Mouse (Mus musculus) Patski (cell line): ENCODE data around the gene B4galt3. TPM values are rescaled to one million over a fixed set of nuclear protein-coding genes. Genes with fewer than 3 reads are reported as not detected.

Experiments
- ATAC-seq: fragments of 100-300 bp; one replicate; pipeline ENCODE4 v1.8.0; 2021
- CTCF ChIA-PET: fragments of 350-600 bp; sonication (Branson Sonifier 250); formaldehyde crosslinking; loops from one replicate; lab custom pipeline; 2022; ENCODE audit warnings: inconsistent platforms; lab: Charles Lee
- POLR2A ChIA-PET: fragments of 350-600 bp; sonication (Branson Sonifier 250); formaldehyde crosslinking; loops from one replicate; lab custom pipeline; 2022; ENCODE audit warnings: antibody characterized with exemption, inconsistent platforms; lab: Charles Lee
- DNase-seq: peaks from one replicate; pipeline ENCODE4 v3.0.0-alpha.2; 2011; ENCODE audit warnings: low read depth, low spot score
- H3K27me3 ChIP-seq: fragments of 371-371 bp; one replicate; pipeline ENCODE4 v1.5.1; 2021
- CTCF ChIP-seq: fragments of 100-300 bp; IDR thresholded peaks from one replicate; pipeline ENCODE4 v1.5.1; 2021
- in situ Hi-C: fragments of 300-500 bp; cut with MboI; formaldehyde crosslinking; loops from 3 replicates; pipeline ENCODE4 v1.11.1; 2018; ENCODE audit warnings: low pct_unique_long_range_greater_than_20kb, mixed read lengths
- polyA plus RNA-seq: library from polyadenylated mRNA; unstranded; gene quantifications from one replicate; pipeline ENCODE4 v1.2.3, GENCODE M21; 2021

The B4galt3 gene
- polyA plus RNA-seq, 1 experiment from 2014 or later, result 57.5 TPM

- in situ Hi-C loops, result loop anchor here (25.0 kb wide), 1 partner anchor 384 kb away; the partner anchor contains the start of genes Dusp12 and Gm26620
- no peak for TF ChIP-seq CTCF
- ChIA-PET CTCF (interaction anchor here (1.0 to 3.2 kb wide), 4 partner anchors 10 to 160 kb away, joined by 3 to 17 read pairs (median 4); partner anchors contain the start of gene Ppox), POLR2A (interaction anchor here (0.5 to 2.2 kb wide), 2 partner anchors 16 to 193 kb away, joined by 4 to 13 read pairs; partner anchors contain the start of gene Usp21)
- no peak for DNase-seq
- H3K27me3 ChIP-seq, result no peaks in the 10 kb centered on the region
- ATAC-seq, result no peak
Measured at GRCm38 (mm10) chr1:171271196-171271595, 1.1 kb downstream of the B4galt3 start.

GRCm38 (mm10) chr1:171271622-171272021 lies 1.5 kb downstream of the B4galt3 start:
- no peak for ATAC-seq
- in situ Hi-C loops, result loop anchor here (25.0 kb wide), 1 partner anchor 384 kb away; the partner anchor contains the start of genes Dusp12 and Gm26620
- DNase-seq, result no peak
- ChIA-PET CTCF (interaction anchor here (1.0 to 3.2 kb wide), 2 partner anchors 10 to 14 kb away, joined by 3 to 17 read pairs; partner anchors contain the start of gene Ppox), POLR2A (interaction anchor here (0.8 to 2.2 kb wide), 3 partner anchors 10 to 108 kb away, joined by 3 to 13 read pairs (median 5); partner anchors contain the start of genes Ppox and Usp21)
- TF ChIP-seq CTCF, result no peak
- H3K27me3 ChIP-seq, result no peaks in the 10 kb centered on the region

- ATAC-seq, result no peak
- CTCF ChIA-PET, result interaction anchor here (3.2 kb wide), 1 partner anchor 9 kb away, joined by 17 read pairs; the partner anchor contains the start of gene Ppox
Measured at GRCm38 (mm10) chr1:171272086-171272485, 2.0 kb downstream of the B4galt3 start.

GRCm38 (mm10) chr1:171274171-171274570 lies 4.0 kb downstream of the B4galt3 start:
- DNase-seq (no peak), ATAC-seq (no peak)
- TF ChIP-seq CTCF, result no peak
- ChIA-PET CTCF (no interaction called here), POLR2A (no interaction called here)
- in situ Hi-C loops, result loop anchor here (25.0 kb wide), 1 partner anchor 387 kb away; the partner anchor contains the start of genes Dusp12 and Gm26620
- no peaks in the 10 kb centered on the region for H3K27me3 ChIP-seq

More at GRCm38 (mm10) chr1:171272086-171272485, 2.0 kb downstream of the B4galt3 start:
- no peak for TF ChIP-seq CTCF
- POLR2A ChIA-PET, result interaction anchor here (0.8 to 2.2 kb wide), 3 partner anchors 9 to 108 kb away, joined by 3 to 13 read pairs (median 5); partner anchors contain the start of genes Ppox and Usp21
- H3K27me3 ChIP-seq, result no peaks in the 10 kb centered on the region
- no peak for DNase-seq
- in situ Hi-C loops, result loop anchor here (25.0 kb wide), 1 partner anchor 385 kb away; the partner anchor contains the start of genes Dusp12 and Gm26620

GRCm38 (mm10) chr1:171275144-171275734 lies 5.1 kb downstream of the B4galt3 start:
- no peak for TF ChIP-seq CTCF
- in situ Hi-C loops, result no loop called here
- DNase-seq, result no peak
- H3K27me3 ChIP-seq, result no peaks in the 10 kb centered on the region
- CTCF ChIA-PET, result no interaction called here
- ATAC-seq, result no peak
- POLR2A ChIA-PET, result no interaction called here

- ChIA-PET POLR2A (interaction anchor here (2.2 kb wide), 1 partner anchor 10 kb away, joined by 8 read pairs; no protein-coding TSS in a partner anchor), CTCF (no interaction called here)
- in situ Hi-C loops, result no loop called here
- TF ChIP-seq CTCF, result no peak
- DNase-seq, result no peak
- H3K27me3 ChIP-seq, result no peaks in the 10 kb centered on the region
- ATAC-seq, result no peak
Measured at GRCm38 (mm10) chr1:171276110-171276748, 6.1 kb downstream of the B4galt3 start.

- in situ Hi-C loops, result no loop called here
- CTCF ChIA-PET, result no interaction called here
- DNase-seq, result no peak
Measured at GRCm38 (mm10) chr1:171277736-171278135, 7.6 kb downstream of the B4galt3 start.

GRCm38 (mm10) chr1:171278436-171278835 lies 8.3 kb downstream of the B4galt3 start:
- ATAC-seq, result no peak
- TF ChIP-seq CTCF, result no peak
- in situ Hi-C loops, result no loop called here
- no peak for DNase-seq
- H3K27me3 ChIP-seq, result no peaks in the 10 kb centered on the region
- ChIA-PET CTCF (interaction anchor here (1.0 kb wide), 1 partner anchor 167 kb away, joined by 4 read pairs; no protein-coding TSS in a partner anchor), POLR2A (interaction anchor here (2.2 kb wide), 1 partner anchor 8 kb away, joined by 8 read pairs; no protein-coding TSS in a partner anchor)

More at GRCm38 (mm10) chr1:171277736-171278135, 7.6 kb downstream of the B4galt3 start:
- TF ChIP-seq CTCF, result no peak
- ATAC-seq, result no peak
- POLR2A ChIA-PET, result interaction anchor here (2.2 kb wide), 1 partner anchor 9 kb away, joined by 8 read pairs; no protein-coding TSS in a partner anchor
- no peaks in the 10 kb centered on the region for H3K27me3 ChIP-seq

GRCm38 (mm10) chr1:171279012-171279705 lies 9.0 kb downstream of the B4galt3 start:
- no peak for TF ChIP-seq CTCF
- CTCF ChIA-PET, result interaction anchor here (1.0 kb wide), 1 partner anchor 168 kb away, joined by 4 read pairs; no protein-coding TSS in a partner anchor
- no peaks in the 10 kb centered on the region for H3K27me3 ChIP-seq
- in situ Hi-C loops, result no loop called here
- DNase-seq, result no peak
- ATAC-seq, result no peak
- POLR2A ChIA-PET, result no interaction called here

GRCm38 (mm10) chr1:171279721-171280120 lies 9.6 kb downstream of the B4galt3 start:
- in situ Hi-C loops, result no loop called here
- no peak for ATAC-seq
- CTCF ChIA-PET, result interaction anchor here (1.8 kb wide), 1 partner anchor 22 kb away, joined by 5 read pairs; no protein-coding TSS in a partner anchor

More at GRCm38 (mm10) chr1:171279721-171280120, 9.6 kb downstream of the B4galt3 start:
- POLR2A ChIA-PET, result no interaction called here
- H3K27me3 ChIP-seq, result no peaks in the 10 kb centered on the region
- no peak for TF ChIP-seq CTCF
- no peak for DNase-seq
